Mouse (Mus musculus) spleen, adult 2 months (tissue): ENCODE results near the gene Glra3. TPM values are rescaled to one million over a fixed set of nuclear protein-coding genes. Genes with fewer than 3 reads are reported as not detected.

ENCODE experiments used
- DNase-seq, 2 experiments: peaks; one replicate each; pipeline versions ENCODE4 v3.0.0 to v3.0.0-alpha.2; 2012 to 2021; ENCODE audit warnings: low spot score in 2 of 2, low read depth in 1 of 2
- H3K27ac ChIP-seq: fragments of 200-500 bp; 2 replicates; pipeline ENCODE4 v1.5.1; 2012; ENCODE audit warnings: low read length, inconsistent platforms; ENCODE audit not compliant: insufficient read depth
- H3K27me3 ChIP-seq: fragments of 200-500 bp; 2 replicates; pipeline ENCODE4 v1.6.1; 2012; ENCODE audit warnings: mild to moderate bottlenecking, moderate library complexity, low read length, inconsistent platforms; ENCODE audit not compliant: control insufficient read depth, insufficient read depth
- H3K36me3 ChIP-seq: fragments of 200-500 bp; 2 replicates; pipeline ENCODE4 v1.6.1; 2012; ENCODE audit warnings: mild to moderate bottlenecking, low read length, inconsistent platforms; ENCODE audit not compliant: control insufficient read depth, insufficient read depth
- H3K4me1 ChIP-seq: fragments of 200-500 bp; 2 replicates; pipeline ENCODE4 v1.6.1; 2011; ENCODE audit warnings: inconsistent platforms; ENCODE audit not compliant: control insufficient read depth, insufficient read depth, insufficient read length
- H3K4me3 ChIP-seq: fragments of 200-500 bp; 2 replicates; pipeline ENCODE4 v1.5.1; 2011; ENCODE audit warnings: mild to moderate bottlenecking, inconsistent platforms; ENCODE audit not compliant: insufficient read depth, insufficient read length; ENCODE audit errors: extremely low read depth
- CTCF ChIP-seq: fragments of 200-500 bp; IDR thresholded peaks from 2 replicates; pipeline ENCODE4 v1.5.1; 2011; ENCODE audit warnings: mild to moderate bottlenecking, inconsistent platforms; ENCODE audit not compliant: insufficient read depth, insufficient read length, insufficient replicate concordance; ENCODE audit errors: extremely low read depth
- POLR2A ChIP-seq: fragments of 200-500 bp; IDR thresholded peaks from 2 replicates; pipeline ENCODE4 v1.6.1; 2011; ENCODE audit warnings: low read depth, low read length, inconsistent platforms
- WGBS: fragments of 180-500 bp; shearing (Covaris S2); methylation state at CpG from one replicate; pipeline ENCODE4 v1.1.7; 2018; 5-methylcytosine and 5-hydroxymethylcytosine counted together
- polyA plus RNA-seq: library from polyadenylated mRNA; depleted of rRNA; stranded (reverse); fragments of >200 nt; gene quantifications from 2 replicates; pipeline ENCODE4 v1.2.3, GENCODE M21; 2012; rRNA removed

Glra3 gene
- polyA plus RNA-seq, result not detected in 2 replicates

DNA sequence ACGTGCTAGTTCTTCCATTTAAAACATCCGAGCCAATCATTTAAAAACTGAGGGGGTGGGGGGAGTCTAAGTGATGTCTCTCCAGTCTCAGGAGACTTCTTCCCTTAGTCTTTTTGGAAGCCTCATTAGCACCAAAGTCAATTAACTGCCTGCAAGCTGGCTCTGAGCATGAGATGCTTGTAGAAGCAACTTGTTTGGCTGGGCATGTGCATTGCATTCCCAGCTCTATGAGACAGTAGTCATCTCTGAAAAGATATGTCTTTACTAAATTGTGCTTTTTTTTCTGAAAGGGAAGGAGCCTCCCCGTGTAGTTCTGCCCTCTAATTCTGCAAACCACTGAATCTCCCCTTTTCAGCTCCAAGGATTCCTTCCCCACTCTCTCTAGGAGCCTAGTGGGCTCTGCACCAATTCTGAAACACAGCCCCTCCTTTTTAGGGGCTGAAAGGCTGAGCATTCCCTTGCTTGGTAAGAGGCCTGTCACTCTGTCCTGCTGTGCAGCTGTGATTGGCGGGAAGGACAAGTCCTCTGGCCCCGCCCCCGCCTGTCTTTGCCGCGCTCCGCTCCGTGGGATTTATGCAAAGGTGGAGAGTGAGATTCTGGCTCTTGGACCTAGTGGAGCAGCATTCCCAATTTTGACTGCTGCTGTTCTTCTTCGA lies at the start of gene Glra3:
Gene Glra3, plus strand, starts transcription at position 591 of the 656 bp plus-strand sequence.
- DNase-seq, result no peak
- H3K27ac ChIP-seq, result no peak within 1 kb of the TSS
- no peak within 1 kb of the TSS for H3K4me3 ChIP-seq
- no peak for TF ChIP-seq POLR2A
- TF ChIP-seq CTCF, result no peak
- H3K36me3 ChIP-seq, result no peaks in the 10 kb centered on the region
- WGBS, result 33% methylated on average over 11 of the region's 11 CpGs
- no peaks in the 10 kb centered on the region for H3K27me3 ChIP-seq
- H3K4me1 ChIP-seq, result no peaks in the 10 kb centered on the region

DNA sequence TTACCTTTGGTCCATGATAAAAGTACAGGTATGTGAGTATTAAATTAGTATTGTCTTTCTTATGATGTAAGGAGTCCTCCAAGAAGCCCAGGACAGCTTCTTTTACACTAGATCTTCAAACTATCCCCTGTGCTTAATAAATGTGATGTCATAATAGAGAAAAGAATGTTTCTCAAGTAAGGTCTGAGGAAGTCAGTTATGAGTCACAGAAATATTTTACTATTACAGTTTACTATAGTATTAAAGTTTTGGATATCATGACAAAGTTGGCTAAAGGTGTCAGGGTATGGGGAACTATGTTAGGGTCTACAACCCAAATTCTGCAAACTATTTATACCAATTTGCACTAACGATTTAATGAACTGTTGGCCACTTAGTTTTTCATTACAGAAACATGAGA lies 33.4 kb upstream of the Glra3 start, which contains the start of gene Adam29:
Gene Adam29, minus strand, starts transcription at position 101 of the 400 bp plus-strand sequence.
- H3K4me1 ChIP-seq, result no peaks in the 10 kb centered on the region
- DNase-seq, result no peak
- H3K36me3 ChIP-seq, result no peaks in the 10 kb centered on the region
- H3K27ac ChIP-seq, result no peak within 1 kb of the TSS
- no peak for TF ChIP-seq POLR2A
- no peak for TF ChIP-seq CTCF
- 69% methylated on average over 1 of the region's 1 CpGs for WGBS
- no peak within 1 kb of the TSS for H3K4me3 ChIP-seq
- H3K27me3 ChIP-seq, result no peaks in the 10 kb centered on the region

DNA sequence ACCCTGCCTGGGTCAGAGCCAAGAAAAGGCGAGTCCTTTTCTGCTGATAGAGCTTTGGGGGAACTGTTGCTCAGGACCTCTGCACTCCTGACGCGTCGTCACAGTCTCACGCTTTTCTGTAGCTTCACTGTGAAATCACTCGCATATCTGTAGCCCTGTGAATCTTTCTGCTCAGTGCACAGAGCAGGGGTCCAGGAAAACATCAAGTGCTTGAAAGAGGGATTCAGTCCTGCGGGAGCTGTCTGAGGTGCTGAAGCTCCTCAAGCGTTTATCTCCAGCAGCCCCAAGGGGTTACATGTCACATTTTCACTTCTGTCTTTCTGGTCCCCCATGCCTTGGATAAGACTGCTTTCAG lies 243 bp downstream of the Glra3 start:
- Histone ChIP-seq H3K4me3 (no peak overlapping the region), H3K4me1 (no peaks in the 10 kb centered on the region), H3K36me3 (no peaks in the 10 kb centered on the region), H3K27ac (no peak overlapping the region), H3K27me3 (no peaks in the 10 kb centered on the region)
- WGBS, result 3% methylated on average over 8 of the region's 8 CpGs
- DNase-seq, result no peak
- TF ChIP-seq CTCF (no peak), POLR2A (no peak)

DNA sequence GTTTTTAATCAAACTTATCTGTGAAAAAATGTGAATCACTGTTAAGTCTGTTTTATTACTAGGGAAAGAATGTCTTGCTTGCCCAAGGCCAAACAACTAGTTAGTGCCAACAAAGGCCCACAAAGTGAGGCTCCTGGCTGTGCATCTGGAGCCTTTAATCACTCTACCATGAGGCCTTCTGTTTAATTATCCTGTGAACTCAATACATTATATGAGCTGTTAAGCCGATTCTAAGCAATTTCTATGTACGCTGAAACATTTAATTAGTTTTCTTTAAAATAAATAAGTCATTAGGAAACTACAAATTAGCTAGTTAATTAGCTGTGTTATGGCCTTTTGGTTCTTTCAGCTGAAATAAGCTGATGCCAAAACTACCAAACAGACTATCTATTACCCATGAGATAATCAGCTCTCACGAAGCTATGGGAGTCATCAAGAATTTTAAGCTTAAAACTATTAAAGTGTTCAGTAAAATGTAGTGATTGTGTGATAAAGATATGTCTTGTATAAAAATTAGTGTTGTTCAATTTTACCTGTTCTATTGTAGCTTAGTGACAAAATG lies 24.6 kb downstream of the Glra3 start:
- DNase-seq, result no peak
- no peaks in the 10 kb centered on the region for H3K36me3 ChIP-seq
- 78% methylated on average over 3 of the region's 3 CpGs for WGBS
- TF ChIP-seq CTCF, result no peak
- TF ChIP-seq POLR2A, result no peak
- no peak overlapping the region for H3K4me3 ChIP-seq
- H3K27ac ChIP-seq, result no peak overlapping the region
- no peaks in the 10 kb centered on the region for H3K4me1 ChIP-seq
- no peaks in the 10 kb centered on the region for H3K27me3 ChIP-seq

DNA sequence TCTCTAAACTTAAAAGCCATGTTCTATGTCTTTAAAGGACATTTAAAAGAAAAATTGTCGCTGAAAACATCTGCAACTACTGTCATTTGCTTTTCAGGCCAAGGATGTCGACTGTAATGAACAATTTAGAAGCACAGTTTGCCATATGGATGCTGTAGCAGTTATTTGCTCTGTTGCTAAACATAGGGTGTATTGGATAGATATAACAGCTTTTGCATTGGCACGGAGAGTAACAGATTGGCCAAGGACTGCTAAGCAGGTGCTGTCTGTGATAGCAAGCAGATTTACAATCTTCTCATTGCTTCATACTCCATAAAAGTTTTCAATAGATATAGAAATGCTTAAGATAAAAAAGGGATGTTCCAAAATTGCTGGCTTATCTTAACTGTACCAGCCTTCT lies 57.6 kb downstream of the Glra3 start:
- H3K27me3 ChIP-seq, result no peaks in the 10 kb centered on the region
- no peaks in the 10 kb centered on the region for H3K36me3 ChIP-seq
- H3K4me1 ChIP-seq, result no peaks in the 10 kb centered on the region
- H3K4me3 ChIP-seq, result no peak overlapping the region
- DNase-seq, result no peak
- WGBS, result 57% methylated on average over 3 of the region's 3 CpGs
- no peak overlapping the region for H3K27ac ChIP-seq
- TF ChIP-seq POLR2A, result no peak
- no peak for TF ChIP-seq CTCF

DNA sequence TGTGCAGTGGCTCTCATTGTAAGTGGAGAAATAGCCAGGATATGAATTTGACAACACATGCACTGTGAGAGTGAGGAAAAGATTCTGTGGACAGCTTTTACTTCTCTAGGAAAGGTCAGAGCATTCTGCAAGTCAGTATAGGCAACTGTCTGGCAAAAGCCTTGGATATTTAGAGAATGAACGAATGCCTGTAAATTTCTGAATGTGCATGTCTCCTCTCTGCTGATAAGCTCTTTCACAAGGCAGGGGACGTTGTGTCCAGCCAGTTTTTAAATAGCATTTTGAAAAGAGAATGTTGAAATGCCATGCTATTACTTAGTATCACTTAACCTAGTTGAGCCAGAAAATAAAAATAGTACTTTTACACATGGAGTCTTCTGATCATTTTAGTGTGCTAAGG lies 114.1 kb downstream of the Glra3 start:
- no peak for DNase-seq
- Histone ChIP-seq H3K36me3 (no peaks in the 10 kb centered on the region), H3K27ac (no peak overlapping the region), H3K4me3 (no peak overlapping the region), H3K27me3 (no peaks in the 10 kb centered on the region), H3K4me1 (no peaks in the 10 kb centered on the region)
- WGBS, result 71% methylated on average over 2 of the region's 2 CpGs
- no peak for TF ChIP-seq POLR2A
- TF ChIP-seq CTCF, result no peak

DNA sequence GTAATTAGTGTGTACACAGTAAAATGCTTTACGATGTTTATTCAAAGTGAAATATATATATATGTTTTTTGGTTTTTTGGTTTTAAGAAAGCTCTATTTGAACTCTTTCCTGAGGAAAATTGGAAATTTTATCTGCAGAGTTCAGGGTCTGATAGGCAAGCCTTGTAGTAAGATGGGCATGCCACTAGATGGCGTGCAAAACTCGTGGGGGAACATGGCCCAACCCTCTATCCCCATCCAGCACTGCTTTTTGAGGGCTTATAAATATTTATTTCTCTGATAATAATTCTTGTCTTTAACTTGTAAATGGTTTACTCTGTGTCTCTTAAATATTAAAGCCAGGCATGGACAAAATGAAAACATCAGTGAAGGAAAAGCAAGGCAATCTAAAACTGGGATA lies 122.8 kb downstream of the Glra3 start:
- Histone ChIP-seq H3K27ac (no peak overlapping the region), H3K27me3 (no peaks in the 10 kb centered on the region), H3K4me1 (no peaks in the 10 kb centered on the region), H3K4me3 (no peak overlapping the region), H3K36me3 (no peaks in the 10 kb centered on the region)
- DNase-seq, result no peak
- WGBS, result 23% methylated on average over 3 of the region's 3 CpGs
- TF ChIP-seq POLR2A, result no peak
- peak; percentile 6; the same call in 1 of the 2 replicates for TF ChIP-seq CTCF
